Mouse (Mus musculus): ENCODE results near the gene Cad. TPM values are rescaled to one million over a fixed set of nuclear protein-coding genes. Genes with fewer than 3 reads are reported as not detected.

Cad gene
- polyA plus RNA-seq, 1 experiment from 2014 or later, result 43.4 TPM

DNA sequence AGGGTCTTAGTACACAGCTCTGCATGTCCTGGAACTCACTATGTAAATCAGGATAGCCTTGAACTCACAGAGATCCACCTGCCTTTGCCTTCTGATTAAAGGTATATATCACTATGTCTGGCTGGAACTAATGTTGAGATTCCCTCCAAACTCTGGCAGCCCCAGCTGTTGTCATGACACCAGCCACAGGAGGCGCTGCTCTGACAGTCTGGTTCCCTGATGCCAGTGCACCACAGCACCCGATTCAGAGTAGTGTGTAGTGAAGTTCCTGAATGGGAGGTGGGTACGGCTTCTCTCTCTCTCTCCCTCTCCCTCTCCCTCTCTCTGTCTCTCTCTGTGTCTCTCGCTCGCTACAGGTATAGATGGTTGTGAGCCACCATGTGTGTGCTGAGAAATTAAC, 27.8 kb downstream of the Cad start:
- H3K4me1 ChIP-seq (ENCODE audit: insufficient read depth), result no peaks in the 10 kb centered on the region
- DNase-seq (peak; percentile 68), ATAC-seq (ENCODE audit: insufficient read depth) (peak; percentile 42; the same call in 1 of the 2 replicates)
- no peaks in the 10 kb centered on the region for H3K27me3 ChIP-seq (ENCODE audit: insufficient read depth, low read length)
- H3K4me3 ChIP-seq (ENCODE audit: low read depth, low read length), result no peak overlapping the region
- WGBS, result 17% methylated on average over 5 of the region's 5 CpGs
- no peaks in the 10 kb centered on the region for H3K9me3 ChIP-seq (ENCODE audit: low read depth, low read length)
- no peak overlapping the region for H3K9ac ChIP-seq
- peaks cover 19% of the 10 kb centered on the region for H3K36me3 ChIP-seq (ENCODE audit: insufficient read depth)
- no peak overlapping the region for H3K4me2 ChIP-seq
- TF ChIP-seq CTCF (IDR thresholded peaks at IDR 0.05; ENCODE audit: low read depth), result peak; percentile 67
- no peak overlapping the region for H3K27ac ChIP-seq (ENCODE audit: low read depth)

DNA sequence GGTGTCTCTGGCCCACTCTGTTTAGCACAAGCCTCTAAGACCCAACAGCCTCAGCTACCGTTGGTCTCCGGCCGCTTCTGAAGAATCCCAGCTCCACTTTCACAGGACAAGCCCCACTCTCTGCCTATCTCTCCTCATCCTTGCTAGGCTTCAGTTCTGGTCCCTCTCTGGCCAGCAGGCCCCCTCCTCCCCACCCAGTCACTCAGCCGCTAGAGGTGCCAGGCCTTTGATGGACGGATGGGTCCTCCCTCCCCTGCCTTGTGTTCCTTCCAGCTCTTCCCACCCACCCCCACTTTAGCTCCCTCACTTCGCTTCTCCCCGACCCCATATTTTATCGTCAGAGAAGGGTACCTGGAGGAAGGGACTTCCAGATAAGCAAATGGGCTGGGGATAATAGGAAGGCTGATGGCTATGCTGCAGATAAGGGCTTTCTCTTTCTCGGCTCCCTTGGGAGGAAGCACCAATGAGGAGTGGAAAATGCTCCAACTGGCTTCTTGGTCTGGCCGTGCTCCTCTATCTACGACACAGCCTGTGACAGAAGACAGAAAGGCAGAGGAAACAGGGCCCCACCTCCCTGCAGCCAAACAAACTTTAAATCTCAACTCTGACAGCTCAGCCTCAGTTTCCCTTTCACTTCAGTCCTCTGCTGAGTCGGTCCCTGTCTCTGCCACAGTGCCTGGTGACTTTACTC, 28.5 kb downstream of the Cad start:
- no peak for ATAC-seq (ENCODE audit: insufficient read depth)

DNA sequence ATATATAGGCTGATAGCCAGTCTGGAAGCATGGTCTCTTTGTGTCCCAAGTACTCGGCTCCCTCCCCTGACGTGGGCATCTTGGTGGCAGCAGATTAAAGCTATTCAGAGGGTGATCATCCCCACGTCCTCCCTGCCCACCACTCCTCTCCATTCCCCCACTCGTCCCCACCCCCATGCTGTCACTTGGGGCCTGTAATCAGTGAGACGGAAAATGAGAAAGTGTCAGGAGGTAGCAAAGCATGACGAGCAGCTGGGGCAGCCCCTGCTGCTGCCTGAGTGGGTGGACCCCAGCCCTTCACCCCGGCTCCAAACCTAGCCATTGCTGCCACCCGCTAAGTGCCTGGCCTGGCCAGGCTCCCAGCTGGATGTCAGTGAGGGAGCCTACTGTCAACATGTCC, 29.4 kb downstream of the Cad start:
- Histone ChIP-seq H3K4me1 (ENCODE audit: insufficient read depth) (no peaks in the 10 kb centered on the region), H3K9me3 (ENCODE audit: low read depth, low read length) (no peaks in the 10 kb centered on the region), H3K27me3 (ENCODE audit: insufficient read depth, low read length) (peaks cover 5% of the 10 kb centered on the region; the same call in 1 of the 2 replicates), H3K27ac (ENCODE audit: low read depth) (no peak overlapping the region), H3K36me3 (ENCODE audit: insufficient read depth) (0 out of 2 replicates have a peak, but pooled peaks cover 3% of the 10 kb centered on the region), H3K4me3 (ENCODE audit: low read depth, low read length) (no peak overlapping the region), H3K9ac (no peak overlapping the region), H3K4me2 (no peak overlapping the region)
- TF ChIP-seq CTCF (IDR thresholded peaks at IDR 0.05; ENCODE audit: low read depth), result no peak
- ATAC-seq (ENCODE audit: insufficient read depth), result no peak
- no peak for DNase-seq
- 15% methylated on average over 8 of the region's 8 CpGs for WGBS

More for the DNA sequence above, 28.5 kb downstream of the Cad start:
- TF ChIP-seq CTCF (IDR thresholded peaks at IDR 0.05; ENCODE audit: low read depth), result no peak
- no peaks in the 10 kb centered on the region for H3K9me3 ChIP-seq (ENCODE audit: low read depth, low read length)
- 13% methylated on average over 12 of the region's 12 CpGs for WGBS
- H3K9ac ChIP-seq, result no peak overlapping the region
- no peak overlapping the region for H3K4me2 ChIP-seq
- no peaks in the 10 kb centered on the region for H3K4me1 ChIP-seq (ENCODE audit: insufficient read depth)
- H3K27me3 ChIP-seq (ENCODE audit: insufficient read depth, low read length), result 0 out of 2 replicates have a peak, but pooled peaks cover 2% of the 10 kb centered on the region
- no peak overlapping the region for H3K27ac ChIP-seq (ENCODE audit: low read depth)
- no peak for DNase-seq
- H3K36me3 ChIP-seq (ENCODE audit: insufficient read depth), result peaks cover 12% of the 10 kb centered on the region
- H3K4me3 ChIP-seq (ENCODE audit: low read depth, low read length), result no peak overlapping the region

DNA sequence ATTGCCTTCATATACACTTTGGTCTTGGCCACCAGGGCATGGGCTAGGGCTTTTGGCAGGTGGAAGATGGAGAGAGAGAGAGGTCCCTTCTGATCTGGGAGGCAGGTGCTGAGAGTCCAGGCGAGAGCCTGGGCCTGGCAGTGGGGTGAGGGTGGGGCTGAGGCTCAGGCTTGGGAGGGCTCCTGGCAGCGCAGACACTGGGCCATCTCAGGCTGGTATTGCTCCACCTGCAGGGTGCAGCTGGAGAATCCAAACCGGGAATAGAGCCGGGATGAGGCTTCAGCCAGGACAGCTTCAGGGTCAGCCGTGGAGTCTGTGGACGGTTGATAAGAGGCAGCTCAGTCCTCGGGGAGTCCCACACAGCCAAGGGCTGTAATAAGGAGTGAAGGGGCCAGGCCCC, 32.0 kb downstream of the Cad start:
- 23% methylated on average over 7 of the region's 7 CpGs for WGBS

DNA sequence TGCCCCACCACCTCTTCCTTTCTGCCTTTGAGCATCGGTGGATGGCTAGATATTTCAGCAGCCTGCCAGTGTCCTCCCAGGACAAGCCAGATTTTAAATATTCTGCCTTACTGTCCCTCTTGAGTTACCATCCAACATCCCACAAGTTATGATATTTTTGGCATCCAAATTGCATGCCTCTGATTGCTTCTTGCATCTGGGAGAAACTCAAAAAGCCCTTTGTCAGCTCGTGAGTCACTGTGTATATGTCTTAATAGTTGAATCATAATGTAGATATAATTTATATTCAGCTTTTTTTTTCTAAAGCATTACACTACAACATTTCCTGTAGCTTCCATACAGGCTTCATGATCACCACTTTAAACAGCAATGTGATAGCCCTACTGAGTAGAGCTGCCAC, 32.6 kb downstream of the Cad start:
- Histone ChIP-seq H3K4me3 (ENCODE audit: low read depth, low read length) (no peak overlapping the region), H3K4me2 (no peak overlapping the region), H3K9ac (no peak overlapping the region), H3K27ac (ENCODE audit: low read depth) (no peak overlapping the region), H3K9me3 (ENCODE audit: low read depth, low read length) (no peaks in the 10 kb centered on the region), H3K27me3 (ENCODE audit: insufficient read depth, low read length) (peaks cover 35% of the 10 kb centered on the region), H3K36me3 (ENCODE audit: insufficient read depth) (no peaks in the 10 kb centered on the region), H3K4me1 (ENCODE audit: insufficient read depth) (no peaks in the 10 kb centered on the region)
- 59% methylated on average over 2 of the region's 2 CpGs for WGBS
- ATAC-seq (ENCODE audit: insufficient read depth), result no peak
- no peak for DNase-seq
- TF ChIP-seq CTCF (IDR thresholded peaks at IDR 0.05; ENCODE audit: low read depth), result no peak

More for the DNA sequence above, 32.0 kb downstream of the Cad start:
- no peaks in the 10 kb centered on the region for H3K4me1 ChIP-seq (ENCODE audit: insufficient read depth)
- no peak overlapping the region for H3K4me2 ChIP-seq
- no peak overlapping the region for H3K4me3 ChIP-seq (ENCODE audit: low read depth, low read length)
- H3K9me3 ChIP-seq (ENCODE audit: low read depth, low read length), result no peaks in the 10 kb centered on the region
- ATAC-seq (ENCODE audit: insufficient read depth), result no peak
- DNase-seq, result no peak
- no peak overlapping the region for H3K27ac ChIP-seq (ENCODE audit: low read depth)
- no peaks in the 10 kb centered on the region for H3K36me3 ChIP-seq (ENCODE audit: insufficient read depth)
- no peak overlapping the region for H3K9ac ChIP-seq
- peaks cover 30% of the 10 kb centered on the region for H3K27me3 ChIP-seq (ENCODE audit: insufficient read depth, low read length)
- TF ChIP-seq CTCF (IDR thresholded peaks at IDR 0.05; ENCODE audit: low read depth), result no peak

DNA sequence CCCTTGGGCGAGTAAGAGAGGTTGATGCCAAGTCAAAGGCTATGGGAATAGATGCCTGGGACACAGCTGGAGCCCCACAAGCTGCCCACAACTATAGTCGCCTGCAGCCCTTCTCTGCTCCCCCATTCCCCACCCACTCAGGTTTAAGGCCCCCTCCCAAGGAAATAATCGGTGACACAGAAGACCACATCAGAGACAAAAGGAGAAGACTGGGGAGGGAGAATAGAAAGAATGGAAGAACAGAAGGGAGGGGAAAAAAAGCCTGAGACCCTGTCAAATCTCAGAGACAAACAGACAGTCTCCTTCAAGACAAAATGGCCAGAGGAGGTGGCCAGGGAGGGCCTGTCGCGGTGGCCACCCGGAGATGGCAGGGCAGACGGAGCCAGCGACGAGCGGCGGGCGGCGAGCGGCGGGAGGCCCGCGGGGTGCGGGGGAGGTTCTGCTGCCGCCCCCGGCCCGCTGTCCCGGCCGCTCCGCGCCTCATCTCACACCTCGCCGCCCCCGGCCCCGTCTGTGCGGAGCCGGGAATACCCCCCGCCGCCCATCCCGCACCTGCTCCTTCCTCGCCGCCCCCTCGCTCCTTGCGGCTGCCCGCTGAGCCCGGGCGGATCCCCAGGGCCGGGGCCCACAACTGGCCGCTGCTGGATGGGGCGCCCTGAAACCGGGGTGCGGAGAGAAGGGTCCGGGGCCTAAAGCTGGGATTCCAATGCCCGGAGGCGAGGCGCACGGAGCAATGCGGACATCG, 37.8 kb downstream of the Cad start:
- no peak for ATAC-seq (ENCODE audit: insufficient read depth)
- no peaks in the 10 kb centered on the region for H3K36me3 ChIP-seq (ENCODE audit: insufficient read depth)
- H3K27me3 ChIP-seq (ENCODE audit: insufficient read depth, low read length), result peaks cover 86% of the 10 kb centered on the region
- peaks cover 4% of the 10 kb centered on the region; the same call in 1 of the 2 replicates for H3K4me1 ChIP-seq (ENCODE audit: insufficient read depth)
- no peaks in the 10 kb centered on the region for H3K9me3 ChIP-seq (ENCODE audit: low read depth, low read length)
- no peak overlapping the region for H3K27ac ChIP-seq (ENCODE audit: low read depth)
- 2% methylated on average over 45 of the region's 53 CpGs for WGBS
- no peak overlapping the region for H3K9ac ChIP-seq
- DNase-seq, result no peak
- H3K4me2 ChIP-seq, result peak overlapping the region; percentile 68
- no peak for TF ChIP-seq CTCF (IDR thresholded peaks at IDR 0.05; ENCODE audit: low read depth)
- peak overlapping the region; percentile 39 for H3K4me3 ChIP-seq (ENCODE audit: low read depth, low read length)
